Mouse (Mus musculus): ENCODE data around the gene Cpeb4.

GRCm38 (mm10) chr11:31824504-31825166 is 47.4 kb upstream of the Cpeb4 start:
- no peak for TF ChIP-seq CTCF (IDR thresholded peaks at IDR 0.05; ENCODE audit: control insufficient read depth, insufficient read depth, low read length)
- TF ChIP-seq POLR2A (IDR thresholded peaks at IDR 0.05; ENCODE audit: borderline replicate concordance, control insufficient read depth, low read depth, low read length), result no peak
